In genomic region chr7:64631131-64631530, GRCm38 (mm10) we compare ENCODE assay signal across 13 mouse cellular contexts.
DNase-seq lines count a peak whose midpoint lies in the region; ATAC-seq and TF ChIP-seq lines count a peak whose summit lies in the region.
"Had no signal": no experiment of that assay in that cellular context is flagged by ENCODE, and none has a peak within 500 bp of the region (broad histone marks: within the 10 kb centered on the region; RNA-seq: fewer than 3 reads in every experiment).

No protein-coding gene starts in this region.

- H3K27me3 ChIP-seq in hindbrain, embryonic 13.5 days = no peaks in the 10 kb centered on the region
- no peaks in the 10 kb centered on the region for H3K27me3 ChIP-seq in midbrain, postnatal 0 days (ENCODE audit: insufficient read depth, low read length)

- peak overlapping the region; percentile 62 for H3K27ac ChIP-seq in hindbrain, embryonic 13.5 days
- 0 out of 2 replicates have a peak overlapping the region, but pooled peaks have one; percentile 32 for H3K27ac ChIP-seq in midbrain, postnatal 0 days (ENCODE audit: low read depth, low read length)
- H3K27ac ChIP-seq: liver, embryonic 14.5 days had no signal

- intact Hi-C loops in left cerebral cortex, postnatal 4 days (cut with DNase I) = loop anchor here (10.0 kb wide), 1 partner anchor 126 kb away; the partner anchor contains the start of gene Apba2

- peaks cover 4% of the 10 kb centered on the region; the same call in 1 of the 2 replicates for H3K36me3 ChIP-seq in hindbrain, embryonic 13.5 days
- H3K36me3 ChIP-seq in midbrain, postnatal 0 days (ENCODE audit: insufficient read depth, low read length) = no peaks in the 10 kb centered on the region

- peaks cover 70% of the 10 kb centered on the region for H3K4me1 ChIP-seq in hindbrain, embryonic 13.5 days (replicated peaks)
- peaks cover 27% of the 10 kb centered on the region for H3K4me1 ChIP-seq in midbrain, postnatal 0 days (ENCODE audit: insufficient read depth, low read length)

- H3K9ac ChIP-seq in hindbrain, embryonic 13.5 days = no peak overlapping the region; the same call in 1 of the 2 replicates
- H3K9ac ChIP-seq in midbrain, postnatal 0 days (replicated peaks; ENCODE audit: low read length, poor library complexity, severe bottlenecking) = no peak overlapping the region
- H3K9ac ChIP-seq: liver, embryonic 14.5 days had no signal

- TF ChIP-seq CTCF in midbrain, postnatal 0 days (IDR thresholded peaks at IDR 0.05) = no peak

- H3K4me3 ChIP-seq in hindbrain, embryonic 13.5 days = no peak overlapping the region
- H3K4me3 ChIP-seq in midbrain, postnatal 0 days (ENCODE audit: low read depth, low read length) = no peak overlapping the region
- H3K4me3 ChIP-seq: myocyte had no signal

- no peak overlapping the region for H3K4me2 ChIP-seq in hindbrain, embryonic 13.5 days
- no peak overlapping the region for H3K4me2 ChIP-seq in midbrain, postnatal 0 days (ENCODE audit: low read depth, low read length, poor library complexity, severe bottlenecking)

- ATAC-seq in hindbrain, embryonic 13.5 days (ENCODE audit: low FRiP score) = no peak
- no peak for ATAC-seq in midbrain, postnatal 0 days (ENCODE audit: low FRiP score)
- ATAC-seq: intestine, embryonic 16.5 days had no signal

- WGBS in hindbrain, embryonic 13.5 days = 58% methylated on average over 6 of the region's 6 CpGs
- WGBS in midbrain, postnatal 0 days = 65% methylated on average over 6 of the region's 6 CpGs

- no peaks in the 10 kb centered on the region for H3K9me3 ChIP-seq in hindbrain, embryonic 13.5 days
- no peaks in the 10 kb centered on the region for H3K9me3 ChIP-seq in midbrain, postnatal 0 days (ENCODE audit: low read length)

- peak; percentile 17 for DNase-seq in left cerebral cortex, postnatal 4 days
- no peak for DNase-seq in left cerebral cortex, adult 11 months (ENCODE audit: low spot score)
- peak; percentile 90 for DNase-seq in cerebellum, adult 9-11 months
- no peak for DNase-seq in midbrain, postnatal 0 days (ENCODE audit: low spot score)
- no peak for DNase-seq in lung, adult 18-20 months
- DNase-seq in right cerebral cortex, adult 18-20 months = no peak
- DNase-seq: heart, postnatal 10 days; lung, postnatal 4 days; thymus, postnatal 4 days had no signal

Comparison
In these comparisons a context has a peak if more than half of its experiments do, and no peak if none do; other contexts are left out.
1. DNase-seq: peak in left cerebral cortex, postnatal 4 days (single experiment) and cerebellum, adult 9-11 months (single experiment); none in left cerebral cortex, adult 11 months (single experiment), midbrain, postnatal 0 days (single experiment), lung, adult 18-20 months (0 of 2) and right cerebral cortex, adult 18-20 months (single experiment).